Mouse (Mus musculus) liver, embryonic 14.5 days (tissue): Measurements from ENCODE around the gene Taar2.

Source experiments
- CTCF ChIP-seq: IDR thresholded peaks from 2 replicates; pipeline ENCODE4 v1.5.1; 2016; ENCODE audit warnings: antibody characterized with exemption, low read depth, control low read depth
- EP300 ChIP-seq: IDR thresholded peaks from 2 replicates; pipeline ENCODE4 v1.6.1; 2016; ENCODE audit warnings: antibody characterized with exemption, low read depth

- TF ChIP-seq EP300 (no peak), CTCF (no peak)
Observed at GRCm38 (mm10) chr10:23977958-23978357, 39.6 kb downstream of the Taar2 start.
